ENCODE assay signal across 24 mouse cellular contexts in the genomic region with DNA sequence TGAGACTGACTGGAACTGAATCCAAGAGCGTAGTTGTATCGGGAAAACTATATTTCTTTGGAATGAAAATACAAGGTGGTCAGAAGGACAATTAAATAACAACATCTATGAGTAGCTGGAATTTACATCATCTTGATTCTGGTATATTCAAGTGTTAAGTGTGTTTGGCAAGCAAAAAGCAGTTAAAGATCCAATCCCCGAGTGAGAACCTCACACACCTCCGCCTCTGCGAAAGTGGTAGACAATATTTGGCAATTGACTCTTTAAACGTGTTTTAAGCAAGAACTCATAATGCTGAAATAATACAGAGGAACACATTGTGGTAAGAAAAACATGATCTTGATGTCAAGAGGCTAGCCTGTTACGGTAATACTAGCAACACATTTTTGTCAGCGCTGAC.
"Had no signal": no experiment of that assay in that cellular context is flagged by ENCODE, and none has a peak within 500 bp of the region (broad histone marks: within the 10 kb centered on the region; RNA-seq: fewer than 3 reads in every experiment).

No protein-coding gene starts in this region.

- ATAC-seq: hindbrain, embryonic 16.5 days; inflammation-experienced regulatory T-cells, adult 6 months; intestine, embryonic 15.5 days; intestine, postnatal 0 days; liver, embryonic 12.5 days had no signal

- H3K4me2 ChIP-seq: heart, embryonic 12.5 days; hindbrain, embryonic 12.5 days; hindbrain, embryonic 14.5 days; intestine, embryonic 15.5 days; limb, embryonic 15.5 days; liver, embryonic 12.5 days had no signal

- H3K36me3 ChIP-seq: heart, embryonic 10.5 days; heart, embryonic 12.5 days; hindbrain, embryonic 10.5 days; hindbrain, embryonic 12.5 days; intestine, embryonic 15.5 days; limb, embryonic 15.5 days; liver, embryonic 12.5 days had no signal

- H3K4me1 ChIP-seq: heart, embryonic 10.5 days; hindbrain, embryonic 10.5 days; hindbrain, embryonic 12.5 days; intestine, embryonic 15.5 days; limb, embryonic 15.5 days; liver, embryonic 12.5 days had no signal

- DNase-seq: gastrocnemius, postnatal 14 days; gastrocnemius, postnatal 36 days; heart, adult 18-20 months; heart, postnatal 10 days; heart, postnatal 4 days; kidney, adult 18-20 months; kidney, adult 8-10 months; kidney, postnatal 14 days; kidney, postnatal 36 days had no signal

- H3K27ac ChIP-seq: heart, embryonic 10.5 days; hindbrain, embryonic 10.5 days; hindbrain, embryonic 12.5 days; hindbrain, embryonic 14.5 days; intestine, embryonic 15.5 days; kidney, postnatal 0 days; layer of hippocampus, adult 2 months; left cerebral cortex, adult 2 months; limb, embryonic 15.5 days; liver, embryonic 12.5 days; liver, embryonic 14.5 days had no signal

- H3K4me3 ChIP-seq: heart, embryonic 10.5 days; heart, embryonic 12.5 days; hindbrain, embryonic 10.5 days; hindbrain, embryonic 12.5 days; intestine, embryonic 15.5 days; layer of hippocampus, adult 2 months; left cerebral cortex, adult 2 months; limb, embryonic 15.5 days; liver, embryonic 12.5 days had no signal

- H3K9me3 ChIP-seq: heart, embryonic 10.5 days; heart, embryonic 12.5 days; hindbrain, embryonic 10.5 days; hindbrain, embryonic 12.5 days; intestine, embryonic 15.5 days; limb, embryonic 15.5 days; liver, embryonic 12.5 days had no signal

- H3K9ac ChIP-seq: heart, embryonic 12.5 days; hindbrain, embryonic 12.5 days; hindbrain, embryonic 14.5 days; intestine, embryonic 15.5 days; limb, embryonic 15.5 days; liver, embryonic 12.5 days; liver, embryonic 14.5 days had no signal

- H3K27me3 ChIP-seq: heart, embryonic 12.5 days; hindbrain, embryonic 12.5 days; intestine, embryonic 15.5 days; limb, embryonic 15.5 days; liver, embryonic 12.5 days had no signal
